Mouse (Mus musculus) embryonic facial prominence, embryonic 14.5 days (tissue): Measurements from ENCODE around the gene Hnrnpab. TPM values are rescaled to one million over a fixed set of nuclear protein-coding genes. Genes with fewer than 3 reads are reported as not detected.
"Not testable (repeated sequence)": the region's sequence is repeated elsewhere in the genome, so short reads cannot be mapped to it uniquely, and the experiment has no call there.

ENCODE experiments used
- ATAC-seq: fragments of 200-750 bp; cut with Nextera tagmentation; 2 replicates; pipeline ENCODE4 v1.8.0; 2017; ENCODE audit warnings: low read depth, moderate number of reproducible peaks, moderate TSS enrichment
- DNase-seq: peaks from one replicate; pipeline ENCODE4 v3.0.0-alpha.2; 2015; ENCODE audit warnings: low spot score
- H3K27ac ChIP-seq: fragments of 300-500 bp; sonication (generic); replicated peaks from 2 replicates; pipeline ENCODE4 v1.5.1; 2014; ENCODE audit warnings: low read depth, mild to moderate bottlenecking, low read length, moderate library complexity
- H3K27me3 ChIP-seq: fragments of 300-500 bp; sonication (generic); replicated peaks from 2 replicates; pipeline ENCODE4 v1.6.1; 2014; ENCODE audit warnings: low read length; ENCODE audit not compliant: control insufficient read depth, insufficient read depth
- H3K36me3 ChIP-seq: fragments of 300-500 bp; sonication (generic); 2 replicates; pipeline ENCODE4 v1.6.1; 2014; ENCODE audit warnings: low read length, mixed read lengths; ENCODE audit not compliant: control insufficient read depth, insufficient read depth
- H3K4me1 ChIP-seq: fragments of 300-500 bp; sonication (generic); 2 replicates; pipeline ENCODE4 v1.6.1; 2014; ENCODE audit warnings: antibody characterized with exemption, low read length; ENCODE audit not compliant: control insufficient read depth, insufficient read depth
- H3K4me2 ChIP-seq: fragments of 300-500 bp; sonication (generic); 2 replicates; pipeline ENCODE4 v1.6.1; 2014; ENCODE audit warnings: low read depth, mild to moderate bottlenecking, low read length, moderate library complexity, mixed read lengths
- H3K4me3 ChIP-seq: fragments of 300-500 bp; sonication (generic); 2 replicates; pipeline ENCODE4 v1.5.1; 2014; ENCODE audit warnings: low read depth, mild to moderate bottlenecking, low read length
- H3K9ac ChIP-seq: fragments of 300-500 bp; sonication (generic); 2 replicates; pipeline ENCODE4 v1.6.1; 2014; ENCODE audit warnings: low read depth, mild to moderate bottlenecking, low read length, moderate library complexity, mixed read lengths
- H3K9me3 ChIP-seq: fragments of 300-500 bp; sonication (generic); 2 replicates; pipeline ENCODE4 v1.6.1; 2016; ENCODE audit warnings: low read length; ENCODE audit not compliant: control insufficient read depth
- WGBS: fragments of 180-500 bp; shearing (Covaris S2); extraction: QIAGEN DNeasy Blood & Tissue Kit; methylation state at CpG from one replicate; pipeline ENCODE4 v1.1.7; 2014; 5-methylcytosine and 5-hydroxymethylcytosine counted together
- polyA plus RNA-seq: library from polyadenylated mRNA; unstranded; fragments of >200 nt; fragmentation: Nextera tagmentation; extraction: Ambion mirVana; gene quantifications from 2 replicates; pipeline ENCODE4 v1.2.1, GENCODE M21; 2014

Hnrnpab gene
- polyA plus RNA-seq, 1 experiment from 2014 or later, result 433 TPM

DNA sequence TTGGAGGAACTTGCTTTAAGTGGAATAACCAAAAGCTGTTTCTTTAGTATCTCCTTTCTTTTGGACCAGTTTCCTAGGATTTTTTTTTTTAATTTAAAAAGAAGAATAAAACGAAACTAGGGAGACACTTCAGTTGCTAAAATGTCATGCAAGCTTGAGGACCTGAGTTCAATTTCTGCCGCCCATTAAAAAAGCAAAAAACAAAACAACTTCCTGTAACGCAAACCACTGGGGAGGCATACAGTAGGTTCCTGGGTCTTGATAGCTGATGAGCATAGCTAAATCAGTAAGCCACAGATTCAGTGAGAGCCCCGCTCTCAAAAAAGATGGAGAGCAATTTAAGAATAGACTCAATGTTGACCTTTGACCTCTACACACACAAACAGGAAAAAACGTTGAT is 31.9 kb upstream of the Hnrnpab start:
- H3K9ac ChIP-seq, result no peak overlapping the region
- peak overlapping the region; percentile 34 for H3K4me2 ChIP-seq
- ATAC-seq (no peak), DNase-seq (no peak)
- H3K4me3 ChIP-seq, result no peak overlapping the region
- H3K4me1 ChIP-seq, result peaks cover 16% of the 10 kb centered on the region
- H3K27ac ChIP-seq, result 0 out of 2 replicates have a peak overlapping the region, but pooled peaks have one; percentile 2
- H3K27me3 ChIP-seq, result no peaks in the 10 kb centered on the region
- peaks cover 14% of the 10 kb centered on the region; the same call in 1 of the 2 replicates for H3K36me3 ChIP-seq
- WGBS, result 61% methylated on average over 5 of the region's 5 CpGs
- H3K9me3 ChIP-seq, result no peaks in the 10 kb centered on the region

DNA sequence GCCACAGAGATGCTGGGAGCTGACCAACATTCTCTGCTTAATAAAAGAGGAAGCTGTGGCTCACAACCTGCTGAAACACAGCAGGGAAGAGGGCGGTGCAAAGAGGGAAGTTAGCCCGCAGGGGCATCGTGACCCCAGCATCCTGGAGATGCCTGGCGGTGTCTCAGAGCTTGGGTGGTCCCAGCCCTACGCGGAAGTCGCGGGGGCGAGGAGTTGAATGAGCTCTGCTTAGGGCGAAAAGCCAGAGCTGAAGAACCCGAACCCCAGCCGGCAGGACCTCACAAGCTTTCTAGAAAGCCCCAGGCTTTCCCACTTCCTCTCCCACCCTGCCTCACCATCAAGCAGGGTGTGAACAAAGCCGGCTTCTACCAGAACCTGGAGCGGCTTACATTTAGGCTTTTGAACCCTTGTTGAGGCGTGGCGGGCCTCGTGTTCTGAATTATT is 31.3 kb upstream of the Hnrnpab start:
- peak overlapping the region; percentile 2; the same call in 1 of the 2 replicates for H3K27ac ChIP-seq
- H3K4me3 ChIP-seq, result no peak overlapping the region
- peak overlapping the region; percentile 34 for H3K4me2 ChIP-seq
- no peak overlapping the region for H3K9ac ChIP-seq
- DNase-seq (peak; percentile 82), ATAC-seq (no peak)
- peaks cover 12% of the 10 kb centered on the region for H3K4me1 ChIP-seq
- no peaks in the 10 kb centered on the region for H3K9me3 ChIP-seq
- 2% methylated on average over 15 of the region's 17 CpGs for WGBS
- no peaks in the 10 kb centered on the region for H3K27me3 ChIP-seq
- peaks cover 10% of the 10 kb centered on the region; the same call in 1 of the 2 replicates for H3K36me3 ChIP-seq

DNA sequence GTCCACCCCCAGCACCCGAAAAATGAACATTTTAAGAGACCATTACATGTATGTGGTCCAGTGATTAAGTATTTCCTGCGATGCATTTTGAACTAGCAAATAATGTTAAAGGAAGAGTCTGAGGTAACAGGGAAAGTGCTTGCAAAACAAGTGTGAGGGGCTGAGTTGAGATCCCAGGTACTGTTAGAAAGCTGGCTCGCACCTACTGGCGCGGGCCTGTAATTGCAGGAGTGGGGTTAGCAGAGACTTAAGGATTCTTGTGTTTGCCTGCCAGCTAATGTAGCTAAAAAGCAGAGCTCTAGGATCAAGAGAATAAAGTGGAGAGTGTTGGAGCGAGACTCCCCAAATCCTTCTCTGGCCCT is 29.7 kb upstream of the Hnrnpab start:
- Histone ChIP-seq H3K9ac (peak overlapping the region; percentile 74), H3K9me3 (no peaks in the 10 kb centered on the region), H3K27ac (peak overlapping the region; percentile 86), H3K4me3 (peak overlapping the region; percentile 71), H3K4me1 (peaks cover 12% of the 10 kb centered on the region; the same call in 1 of the 2 replicates), H3K36me3 (no peaks in the 10 kb centered on the region), H3K4me2 (peak overlapping the region; percentile 70), H3K27me3 (no peaks in the 10 kb centered on the region)
- DNase-seq, result peak; percentile 88
- 1% methylated on average over 6 of the region's 6 CpGs for WGBS
- ATAC-seq, result peak; percentile 60; the same call in 1 of the 2 replicates

DNA sequence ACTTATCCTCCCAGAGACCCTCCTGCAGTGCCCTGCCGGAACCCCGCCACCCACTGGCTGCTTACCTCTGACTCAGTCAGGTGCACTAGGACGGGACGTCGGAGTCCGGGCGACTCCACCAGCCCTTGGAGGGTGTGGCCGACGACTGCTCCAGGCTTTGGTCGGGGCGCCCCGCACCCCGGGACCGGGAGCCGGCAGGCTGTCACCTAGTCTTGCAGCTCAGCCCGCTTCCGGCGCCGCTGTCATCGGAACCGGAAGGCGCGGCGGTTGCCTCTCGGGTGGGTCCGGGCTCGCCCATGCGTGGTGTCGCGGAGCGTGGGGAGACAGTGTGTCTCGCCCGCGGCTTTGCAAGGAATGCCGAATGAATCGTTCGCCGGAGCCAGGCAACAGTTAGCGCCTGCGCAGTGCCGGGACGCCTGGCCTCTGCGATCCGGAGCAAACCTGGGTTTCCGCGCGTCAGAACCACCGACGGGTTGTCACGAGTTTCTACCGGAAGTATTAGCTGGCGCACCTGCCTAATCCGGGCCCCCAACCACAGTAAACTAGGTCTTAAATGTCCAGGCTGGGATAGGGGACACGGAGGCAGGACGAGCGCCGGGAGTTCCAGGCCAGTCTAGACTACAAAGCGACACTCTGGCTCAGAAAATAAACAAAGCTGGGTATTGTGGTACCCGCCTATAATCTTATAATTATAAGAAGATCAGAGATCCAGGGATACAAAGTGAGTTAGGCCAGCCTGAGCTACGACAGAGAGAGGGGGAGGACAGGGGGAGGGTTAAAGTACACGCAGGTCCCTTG is 29.1 kb upstream of the Hnrnpab start, which contains the start of gene Rmnd5b:
Gene Rmnd5b (minus strand): TSS at position 372 of the 798 bp plus-strand sequence.
- Histone ChIP-seq H3K4me3 (peak within 1 kb of the TSS; percentile 71), H3K9me3 (no peaks in the 10 kb centered on the region), H3K27ac (peak within 1 kb of the TSS; percentile 86), H3K36me3 (no peaks in the 10 kb centered on the region), H3K4me1 (peaks cover 12% of the 10 kb centered on the region; the same call in 1 of the 2 replicates), H3K4me2 (peak within 1 kb of the TSS; percentile 70), H3K27me3 (no peaks in the 10 kb centered on the region), H3K9ac (peak within 1 kb of the TSS; percentile 74)
- under 1% methylated on average over 49 of the region's 61 CpGs for WGBS
- peak; percentile 93 for DNase-seq
- ATAC-seq, result peak; percentile 86

DNA sequence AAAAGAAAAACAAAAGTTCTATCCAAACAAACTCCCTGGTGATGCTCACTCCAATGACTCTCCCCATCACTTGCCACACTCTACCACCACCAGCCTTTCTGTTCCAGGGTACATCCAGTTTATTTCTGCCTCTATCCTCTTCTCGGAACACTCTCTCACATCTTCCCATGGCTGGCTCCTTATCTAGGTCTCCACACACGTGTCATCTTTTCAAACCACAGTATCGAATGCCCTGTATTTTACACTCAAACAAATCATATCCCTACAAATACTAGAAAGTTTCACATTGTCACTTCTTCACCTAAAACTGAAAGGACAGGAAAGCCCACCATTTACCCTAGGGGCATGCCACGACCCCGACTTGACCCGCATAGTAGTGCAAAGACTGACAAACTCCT is 28.5 kb upstream of the Hnrnpab start:
- peak overlapping the region; percentile 86 for H3K27ac ChIP-seq
- DNase-seq (no peak), ATAC-seq (no peak)
- peaks cover 12% of the 10 kb centered on the region; the same call in 1 of the 2 replicates for H3K4me1 ChIP-seq
- no peaks in the 10 kb centered on the region for H3K9me3 ChIP-seq
- 16% methylated on average over 6 of the region's 6 CpGs for WGBS
- H3K36me3 ChIP-seq, result no peaks in the 10 kb centered on the region
- peak overlapping the region; percentile 74 for H3K9ac ChIP-seq
- peak overlapping the region; percentile 71 for H3K4me3 ChIP-seq
- peak overlapping the region; percentile 70 for H3K4me2 ChIP-seq
- no peaks in the 10 kb centered on the region for H3K27me3 ChIP-seq

DNA sequence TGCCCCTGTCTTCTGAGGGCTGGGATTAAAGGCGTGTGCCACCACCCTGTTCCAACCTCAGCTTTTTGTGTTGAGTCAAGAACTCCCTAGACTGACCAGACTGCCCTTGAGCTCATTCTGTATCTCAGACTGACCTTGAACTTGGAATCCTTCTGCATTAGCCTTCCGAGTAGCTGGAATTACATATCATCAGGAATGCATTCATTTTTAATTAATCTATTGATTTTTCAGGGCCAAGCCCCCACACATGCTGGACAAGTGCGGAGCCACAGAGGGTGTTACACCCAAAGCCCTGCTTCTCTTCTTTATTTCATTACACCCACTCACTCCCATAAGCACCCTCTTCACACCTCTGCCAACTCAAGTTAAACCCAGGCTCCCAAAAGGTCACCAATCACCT is 27.1 kb upstream of the Hnrnpab start:
- no peak overlapping the region for H3K9ac ChIP-seq
- H3K27me3 ChIP-seq, result no peaks in the 10 kb centered on the region
- H3K4me2 ChIP-seq, result no peak overlapping the region
- WGBS, result 85% methylated on average over 3 of the region's 3 CpGs
- DNase-seq, result no peak
- H3K4me3 ChIP-seq, result no peak overlapping the region
- no peak overlapping the region for H3K27ac ChIP-seq
- H3K36me3 ChIP-seq, result 0 out of 2 replicates have a peak, but pooled peaks cover 9% of the 10 kb centered on the region
- no peak for ATAC-seq
- H3K4me1 ChIP-seq, result peaks cover 12% of the 10 kb centered on the region; the same call in 1 of the 2 replicates
- no peaks in the 10 kb centered on the region for H3K9me3 ChIP-seq

DNA sequence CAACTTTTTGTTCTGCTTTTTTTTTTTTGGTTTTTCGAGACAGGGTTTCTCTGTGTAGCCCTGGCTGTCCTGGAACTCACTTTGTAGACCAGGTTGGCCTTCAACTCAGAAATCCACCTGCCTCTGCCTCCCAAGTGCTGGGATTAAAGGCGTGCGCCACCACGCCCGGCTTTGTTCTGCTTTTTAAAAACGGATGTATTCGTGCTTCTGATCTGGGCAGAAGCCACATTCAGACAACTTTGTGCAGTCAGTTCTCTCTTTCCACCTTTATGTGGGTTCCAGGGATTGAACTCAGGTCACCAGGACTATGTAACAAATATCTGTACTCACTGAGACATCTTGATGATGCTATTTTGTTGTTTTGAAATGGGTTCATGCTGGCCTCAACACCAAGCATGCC is 26.6 kb upstream of the Hnrnpab start:
- not testable (repeated sequence) for H3K4me3 ChIP-seq

DNA sequence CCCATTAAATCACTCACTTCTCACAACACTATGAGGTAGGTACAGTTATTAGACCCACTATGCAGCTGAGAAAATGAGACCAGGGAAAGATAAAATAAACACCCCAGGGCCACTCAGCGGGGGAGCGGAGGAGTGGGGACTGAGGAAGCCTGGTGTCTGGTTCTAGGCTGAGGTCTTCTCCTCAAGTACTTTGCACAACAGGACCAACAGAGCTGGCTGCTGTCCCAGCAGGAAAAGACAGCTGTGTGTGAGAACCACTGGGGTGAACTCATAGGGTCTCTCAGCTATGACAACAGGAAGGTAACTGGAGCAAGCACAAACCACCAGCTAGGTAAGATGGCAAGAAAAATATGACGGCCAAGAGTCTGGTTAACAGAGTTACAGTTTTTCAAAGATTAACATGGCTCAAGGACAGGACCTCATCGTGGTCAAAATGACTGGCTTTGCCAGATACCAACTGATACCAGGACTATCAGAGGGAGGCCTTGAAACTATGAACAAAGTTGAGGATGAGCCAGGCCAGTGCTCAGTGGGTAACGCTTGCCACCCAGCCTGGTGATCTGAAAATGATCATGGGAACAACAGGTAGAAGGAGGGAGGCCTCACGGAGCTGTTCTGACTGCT is 25.6 kb upstream of the Hnrnpab start:
- Histone ChIP-seq H3K27ac (no peak overlapping the region), H3K9ac (no peak overlapping the region), H3K36me3 (peaks cover 18% of the 10 kb centered on the region), H3K4me3 (no peak overlapping the region), H3K4me1 (peaks cover 7% of the 10 kb centered on the region; the same call in 1 of the 2 replicates), H3K27me3 (no peaks in the 10 kb centered on the region), H3K4me2 (no peak overlapping the region), H3K9me3 (no peaks in the 10 kb centered on the region)
- WGBS, result 83% methylated on average over 6 of the region's 6 CpGs
- ATAC-seq (no peak), DNase-seq (no peak)

More for the DNA sequence above, 26.6 kb upstream of the Hnrnpab start:
- H3K4me2 ChIP-seq, DNase-seq, H3K27ac ChIP-seq, H3K9ac ChIP-seq, H3K27me3 ChIP-seq, H3K36me3 ChIP-seq, ATAC-seq, H3K9me3 ChIP-seq: not testable (repeated sequence)
- 92% methylated on average over 7 of the region's 7 CpGs for WGBS
- peaks cover 11% of the 10 kb centered on the region; the same call in 1 of the 2 replicates for H3K4me1 ChIP-seq
